Mouse (Mus musculus) limb, embryonic 12.5 days (tissue): Measurements from ENCODE around the gene Acaa1a. TPM values are rescaled to one million over a fixed set of nuclear protein-coding genes. Genes with fewer than 3 reads are reported as not detected.

Experiments
- ATAC-seq: fragments of 200-750 bp; cut with Nextera tagmentation; 2 replicates; pipeline ENCODE4 v1.8.0; 2017; ENCODE audit warnings: low read depth, moderate TSS enrichment; ENCODE audit not compliant: insufficient number of reproducible peaks, insufficient read depth, low FRiP score, low TSS enrichment
- H3K27ac ChIP-seq: fragments of 300-500 bp; sonication (generic); 2 replicates; pipeline ENCODE4 v1.5.1; 2016; ENCODE audit warnings: mild to moderate bottlenecking, moderate library complexity
- H3K27me3 ChIP-seq: fragments of 300-500 bp; sonication (generic); 2 replicates; pipeline ENCODE4 v1.6.1; 2016; ENCODE audit warnings: mild to moderate bottlenecking, moderate library complexity
- H3K36me3 ChIP-seq: fragments of 300-500 bp; sonication (generic); 2 replicates; pipeline ENCODE4 v1.6.1; 2016; ENCODE audit warnings: mild to moderate bottlenecking, moderate library complexity
- H3K4me1 ChIP-seq: fragments of 300-500 bp; sonication (generic); replicated peaks from 2 replicates; pipeline ENCODE4 v1.6.1; 2016
- H3K4me2 ChIP-seq: fragments of 300-500 bp; sonication (generic); 2 replicates; pipeline ENCODE4 v1.6.1; 2016; ENCODE audit warnings: mild to moderate bottlenecking, moderate library complexity
- H3K4me3 ChIP-seq: fragments of 300-500 bp; sonication (generic); replicated peaks from 2 replicates; pipeline ENCODE4 v1.5.1; 2016; ENCODE audit warnings: mild to moderate bottlenecking
- H3K9ac ChIP-seq: fragments of 300-500 bp; sonication (generic); replicated peaks from 2 replicates; pipeline ENCODE4 v1.6.1; 2016; ENCODE audit warnings: mild to moderate bottlenecking, moderate library complexity
- H3K9me3 ChIP-seq: fragments of 300-500 bp; sonication (generic); 2 replicates; pipeline ENCODE4 v1.6.1; 2016; ENCODE audit warnings: mild to moderate bottlenecking, moderate library complexity
- WGBS: fragments of 180-500 bp; shearing (Covaris S2); methylation state at CpG from one replicate; pipeline ENCODE4 v1.1.7; 2016; 5-methylcytosine and 5-hydroxymethylcytosine counted together
- polyA plus RNA-seq: library from polyadenylated mRNA; unstranded; fragments of >200 nt; fragmentation: Nextera tagmentation; extraction: Ambion mirVana; gene quantifications from 2 replicates; pipeline ENCODE4 v1.2.1, GENCODE M21; 2016

Acaa1a gene
- 81.3 and 81.6 TPM in 2 replicates for polyA plus RNA-seq

DNA sequence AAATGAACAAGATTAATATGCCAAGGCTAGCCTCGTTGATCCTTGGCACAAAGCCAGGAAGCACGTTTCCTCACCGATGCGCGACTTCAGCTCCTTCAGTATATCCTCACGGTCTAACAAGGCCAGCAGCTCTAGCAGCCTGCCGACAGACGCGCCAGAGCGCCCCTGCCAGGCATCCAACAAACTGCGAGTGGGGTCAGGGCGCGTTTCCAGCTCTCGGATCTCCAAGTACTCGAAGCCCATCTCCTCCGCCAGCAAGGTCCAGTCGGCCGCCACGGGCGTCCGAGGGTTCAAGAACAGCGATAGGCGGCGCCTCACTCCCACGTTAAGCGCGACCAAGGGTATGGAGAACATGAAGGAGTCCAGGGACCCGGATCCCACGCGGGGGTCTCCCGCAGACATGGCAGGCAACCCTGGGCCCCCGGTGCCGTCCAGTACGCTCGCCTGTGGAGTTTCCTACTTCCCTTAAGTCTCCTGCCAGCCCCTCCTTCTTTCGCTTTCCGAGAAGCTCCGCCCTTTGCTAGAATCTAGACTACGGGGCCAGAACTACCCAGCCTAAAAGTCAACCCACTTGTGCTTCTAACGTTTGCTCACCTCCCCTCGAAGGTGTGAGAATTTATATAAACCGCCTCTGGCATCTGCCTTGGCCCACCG, at the start of gene Acaa1a:
TSS of gene Acaa1a (plus strand) at position 119 of the 654 bp plus-strand sequence.
- H3K36me3 ChIP-seq: peaks cover 17% of the 10 kb centered on the region
- peaks cover 14% of the 10 kb centered on the region for H3K4me1 ChIP-seq
- H3K4me2 ChIP-seq: peak within 1 kb of the TSS; percentile 77
- peak within 1 kb of the TSS; percentile 91 for H3K27ac ChIP-seq
- H3K9me3 ChIP-seq: no peaks in the 10 kb centered on the region
- no peak for ATAC-seq
- H3K27me3 ChIP-seq: peaks cover 4% of the 10 kb centered on the region; the same call in 1 of the 2 replicates
- WGBS: under 1% methylated on average over 43 of the region's 43 CpGs
- peak within 1 kb of the TSS; percentile 66 for H3K9ac ChIP-seq
- H3K4me3 ChIP-seq: peak within 1 kb of the TSS; percentile 84

DNA sequence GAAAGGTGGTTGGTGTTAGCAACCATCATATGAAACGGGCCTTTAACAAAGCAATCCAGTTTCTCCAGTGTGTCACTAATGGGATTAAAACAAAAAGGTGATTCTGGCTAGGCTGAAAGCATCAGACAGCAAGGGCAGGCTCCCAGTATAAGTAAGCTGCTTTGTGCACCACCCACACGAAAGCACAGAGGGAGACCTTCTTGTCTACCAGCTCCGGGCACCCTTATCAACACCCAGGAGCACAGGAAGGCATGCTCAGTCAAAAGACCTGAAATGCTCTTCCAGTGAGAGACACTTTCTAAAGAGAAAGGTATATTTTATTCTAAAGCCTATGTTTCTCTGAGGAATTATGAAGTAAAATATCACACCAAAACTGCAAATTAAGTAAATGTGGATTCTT, 48.7 kb upstream of the Acaa1a start:
- H3K4me1 ChIP-seq: no peaks in the 10 kb centered on the region
- 93% methylated on average over 3 of the region's 3 CpGs for WGBS
- H3K36me3 ChIP-seq: peaks cover 21% of the 10 kb centered on the region
- H3K4me3 ChIP-seq: no peak overlapping the region
- no peaks in the 10 kb centered on the region for H3K27me3 ChIP-seq
- ATAC-seq: no peak
- no peak overlapping the region for H3K4me2 ChIP-seq
- no peak overlapping the region for H3K27ac ChIP-seq
- no peaks in the 10 kb centered on the region for H3K9me3 ChIP-seq
- H3K9ac ChIP-seq: no peak overlapping the region

DNA sequence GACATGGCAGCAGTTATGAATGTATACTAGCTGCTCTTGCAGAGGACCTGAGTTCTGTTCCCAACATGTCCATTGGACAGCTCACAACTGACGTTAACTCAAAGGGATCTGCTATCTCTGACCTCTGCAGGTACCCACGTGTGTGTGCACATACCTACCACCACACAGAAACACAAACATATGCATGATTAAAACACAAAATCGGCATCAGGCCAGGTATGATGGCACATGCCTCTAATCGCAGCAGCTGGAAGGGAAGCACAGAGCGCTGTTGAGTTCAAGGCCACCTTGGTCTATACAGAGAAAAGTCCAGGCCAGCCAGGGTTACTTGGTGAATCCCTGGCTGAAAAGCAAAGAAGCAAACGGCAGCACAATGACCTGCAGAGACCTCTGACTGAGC, 41.8 kb upstream of the Acaa1a start:
- 88% methylated on average over 6 of the region's 6 CpGs for WGBS
- Histone ChIP-seq H3K9ac (no peak overlapping the region), H3K36me3 (peaks cover 22% of the 10 kb centered on the region), H3K27ac (no peak overlapping the region), H3K4me1 (no peaks in the 10 kb centered on the region), H3K9me3 (no peaks in the 10 kb centered on the region), H3K27me3 (no peaks in the 10 kb centered on the region), H3K4me2 (no peak overlapping the region), H3K4me3 (no peak overlapping the region)
- no peak for ATAC-seq

DNA sequence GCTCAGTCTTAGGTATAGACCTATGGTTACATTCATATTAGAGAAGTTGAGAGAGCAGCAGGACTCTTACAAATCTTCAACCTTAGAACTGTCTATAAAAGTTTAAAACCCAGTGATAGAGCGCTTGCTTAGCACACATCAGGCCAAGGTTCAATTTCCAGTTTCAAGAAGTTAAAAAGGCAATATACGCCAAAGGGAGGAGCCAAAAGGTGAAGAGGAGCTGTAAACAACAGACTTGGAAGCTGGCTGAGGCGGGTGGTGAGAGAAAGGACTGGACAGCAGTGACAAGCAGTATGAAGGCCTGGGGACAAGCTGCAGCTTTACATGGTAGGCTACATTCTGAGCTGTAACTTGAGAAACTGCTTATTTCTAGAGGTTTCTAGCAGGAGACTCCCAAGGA, 40.9 kb upstream of the Acaa1a start:
- 85% methylated on average over 3 of the region's 3 CpGs for WGBS
- no peak overlapping the region for H3K9ac ChIP-seq
- H3K4me3 ChIP-seq: no peak overlapping the region
- H3K4me1 ChIP-seq: no peaks in the 10 kb centered on the region
- H3K4me2 ChIP-seq: no peak overlapping the region
- no peak overlapping the region for H3K27ac ChIP-seq
- ATAC-seq: no peak
- H3K27me3 ChIP-seq: no peaks in the 10 kb centered on the region
- peaks cover 26% of the 10 kb centered on the region for H3K36me3 ChIP-seq
- no peaks in the 10 kb centered on the region for H3K9me3 ChIP-seq

DNA sequence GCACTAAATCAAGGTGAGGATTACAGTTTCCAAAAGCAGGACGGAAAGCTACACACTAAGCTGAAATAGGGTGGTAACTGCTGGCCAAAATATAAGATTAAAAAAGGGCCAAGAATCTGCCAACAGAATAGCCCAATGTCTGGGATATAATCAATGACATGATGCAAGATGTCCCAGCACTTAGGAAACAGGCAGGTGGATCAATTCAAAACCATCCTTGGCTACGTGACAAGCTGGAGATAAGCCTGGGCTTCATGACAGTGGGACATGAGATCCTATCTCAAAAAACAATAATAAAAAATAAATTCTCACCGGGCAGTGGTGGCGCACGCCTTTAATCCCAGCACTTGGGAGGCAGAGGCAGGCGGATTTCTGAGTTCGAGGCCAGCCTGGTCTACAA, 33.6 kb upstream of the Acaa1a start:
- no peak overlapping the region for H3K4me2 ChIP-seq
- H3K36me3 ChIP-seq: peaks cover 19% of the 10 kb centered on the region
- 95% methylated on average over 7 of the region's 7 CpGs for WGBS
- no peak overlapping the region for H3K9ac ChIP-seq
- H3K4me1 ChIP-seq: no peaks in the 10 kb centered on the region
- H3K27me3 ChIP-seq: no peaks in the 10 kb centered on the region
- no peak for ATAC-seq
- H3K4me3 ChIP-seq: no peak overlapping the region
- no peak overlapping the region for H3K27ac ChIP-seq
- H3K9me3 ChIP-seq: no peaks in the 10 kb centered on the region

DNA sequence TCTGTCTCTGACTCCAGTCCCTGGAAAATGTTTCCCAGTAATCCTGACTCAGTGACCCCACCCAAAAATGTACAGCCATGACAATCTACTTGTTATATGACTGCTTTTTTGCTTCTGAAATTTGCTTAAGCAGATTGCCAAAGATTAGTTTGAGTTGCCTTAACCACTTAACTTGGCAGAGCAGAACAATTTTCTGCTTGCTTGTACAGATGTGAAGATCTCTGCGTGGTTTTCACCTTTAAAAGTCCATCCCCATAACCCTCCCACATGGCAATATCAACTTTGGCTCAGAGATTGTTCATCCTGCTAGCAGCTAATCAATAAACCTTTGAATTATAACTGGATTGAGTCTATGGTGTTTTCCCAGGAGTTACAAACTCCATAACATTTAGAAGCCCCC, 30.4 kb upstream of the Acaa1a start:
- Histone ChIP-seq H3K27me3 (no peaks in the 10 kb centered on the region), H3K27ac (no peak overlapping the region), H3K4me2 (no peak overlapping the region), H3K4me3 (no peak overlapping the region), H3K36me3 (no peaks in the 10 kb centered on the region), H3K9me3 (no peaks in the 10 kb centered on the region), H3K9ac (no peak overlapping the region), H3K4me1 (no peaks in the 10 kb centered on the region)
- no peak for ATAC-seq
- WGBS: 95% methylated on average over 1 of the region's 1 CpGs

DNA sequence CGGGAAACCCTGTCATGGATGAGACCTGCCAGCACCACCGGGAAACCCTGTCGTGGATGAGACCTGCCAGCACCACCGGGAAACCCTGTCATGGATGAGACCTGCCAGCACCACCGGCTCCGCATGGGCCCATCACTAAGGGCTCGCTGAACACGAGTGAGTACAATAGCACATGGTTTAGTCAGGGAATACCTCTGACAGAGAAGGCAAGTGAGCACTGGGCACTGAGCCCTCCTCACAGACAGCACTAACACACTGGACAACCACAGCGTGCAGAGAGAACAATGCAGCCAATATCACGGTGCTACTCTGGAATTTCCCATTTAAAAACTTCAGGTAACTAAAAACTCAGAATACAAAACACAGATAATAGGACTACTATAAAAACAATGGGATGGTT, 26.4 kb upstream of the Acaa1a start:
- Histone ChIP-seq H3K27ac (no peak overlapping the region), H3K27me3 (no peaks in the 10 kb centered on the region)

DNA sequence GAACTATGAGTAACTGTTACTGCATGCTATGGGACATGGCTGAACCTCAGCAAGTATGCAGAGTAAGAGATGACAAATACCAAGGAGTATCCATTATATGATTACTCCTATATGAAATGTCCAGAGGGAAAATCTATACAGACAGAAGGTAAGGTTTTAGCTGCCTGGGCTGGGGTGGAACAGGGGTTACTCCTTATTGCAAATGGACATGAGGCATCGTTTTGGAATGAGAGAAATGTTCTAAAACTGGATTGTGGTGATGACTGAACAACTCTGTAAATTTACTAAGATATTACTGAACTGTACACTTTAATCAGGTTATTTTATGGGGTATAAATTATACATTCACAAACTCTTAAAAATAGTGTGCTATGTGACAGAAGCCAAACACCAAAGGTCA, 20.6 kb upstream of the Acaa1a start:
- WGBS: 92% methylated on average over 1 of the region's 1 CpGs

More for the DNA sequence above, 26.4 kb upstream of the Acaa1a start:
- ATAC-seq: no peak
- Histone ChIP-seq H3K36me3 (peaks cover under 1% of the 10 kb centered on the region; the same call in 1 of the 2 replicates), H3K9ac (no peak overlapping the region), H3K4me2 (no peak overlapping the region), H3K9me3 (no peaks in the 10 kb centered on the region), H3K4me3 (no peak overlapping the region), H3K4me1 (no peaks in the 10 kb centered on the region)
- WGBS: 95% methylated on average over 10 of the region's 10 CpGs

DNA sequence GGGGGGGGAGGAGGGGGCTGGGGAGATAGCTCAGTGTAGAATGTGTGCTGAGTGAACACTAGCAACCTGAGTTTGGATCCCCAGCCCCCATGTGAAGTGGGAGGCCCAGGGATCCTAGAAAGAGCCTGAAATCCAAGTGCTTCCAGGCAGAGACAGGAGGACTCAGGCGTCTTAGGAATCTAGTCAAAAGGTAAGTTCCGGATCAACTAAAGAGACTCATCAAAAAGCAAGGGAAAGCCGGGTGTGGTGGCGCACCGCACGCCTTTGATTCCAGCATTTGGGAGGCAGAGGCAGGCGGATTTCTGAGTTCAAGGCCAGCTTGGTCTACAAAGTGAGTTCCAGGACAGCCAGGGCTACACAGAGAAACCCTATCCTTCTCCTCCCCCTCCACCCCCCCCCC, 19.0 kb upstream of the Acaa1a start:
- Histone ChIP-seq H3K9me3 (no peaks in the 10 kb centered on the region), H3K27ac (no peak overlapping the region), H3K36me3 (peaks cover 5% of the 10 kb centered on the region; the same call in 1 of the 2 replicates), H3K4me2 (peak overlapping the region; percentile 92), H3K4me1 (peaks cover 16% of the 10 kb centered on the region), H3K27me3 (no peaks in the 10 kb centered on the region), H3K4me3 (peak overlapping the region; percentile 88; the same call in 1 of the 2 replicates), H3K9ac (no peak overlapping the region)
- no peak for ATAC-seq
- 77% methylated on average over 7 of the region's 7 CpGs for WGBS

More for the DNA sequence above, 20.6 kb upstream of the Acaa1a start:
- no peak overlapping the region for H3K27ac ChIP-seq
- H3K4me1 ChIP-seq: peaks cover 16% of the 10 kb centered on the region
- no peak overlapping the region for H3K4me3 ChIP-seq
- ATAC-seq: no peak
- no peaks in the 10 kb centered on the region for H3K27me3 ChIP-seq
- no peaks in the 10 kb centered on the region for H3K9me3 ChIP-seq
- H3K9ac ChIP-seq: no peak overlapping the region
- H3K4me2 ChIP-seq: no peak overlapping the region
- peaks cover 5% of the 10 kb centered on the region; the same call in 1 of the 2 replicates for H3K36me3 ChIP-seq

DNA sequence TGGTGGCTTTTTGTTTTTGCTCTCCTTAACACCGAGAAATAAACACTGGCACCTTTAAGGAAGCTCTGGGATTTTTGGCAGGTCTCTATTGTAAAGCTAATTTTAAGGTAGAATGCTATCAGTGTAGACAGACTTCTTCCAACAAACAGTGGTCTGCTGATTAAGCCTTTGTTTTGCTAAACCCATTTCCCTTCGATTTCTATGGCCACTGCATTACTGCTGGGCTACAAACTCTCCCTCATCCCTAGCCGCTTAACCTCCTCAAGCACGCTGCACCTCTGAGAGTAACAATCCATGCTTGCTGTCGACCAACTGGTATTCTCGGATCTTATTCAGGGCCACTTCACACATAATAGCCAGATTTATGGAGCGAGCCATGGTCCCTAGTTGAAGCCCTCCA, 18.5 kb upstream of the Acaa1a start:
- Histone ChIP-seq H3K27ac (no peak overlapping the region), H3K4me2 (peak overlapping the region; percentile 92), H3K36me3 (peaks cover 5% of the 10 kb centered on the region; the same call in 1 of the 2 replicates), H3K4me1 (peaks cover 16% of the 10 kb centered on the region), H3K9me3 (no peaks in the 10 kb centered on the region), H3K9ac (peak overlapping the region; percentile 77; the same call in 1 of the 2 replicates), H3K4me3 (peak overlapping the region; percentile 88), H3K27me3 (no peaks in the 10 kb centered on the region)
- WGBS: 19% methylated on average over 7 of the region's 7 CpGs
- no peak for ATAC-seq

DNA sequence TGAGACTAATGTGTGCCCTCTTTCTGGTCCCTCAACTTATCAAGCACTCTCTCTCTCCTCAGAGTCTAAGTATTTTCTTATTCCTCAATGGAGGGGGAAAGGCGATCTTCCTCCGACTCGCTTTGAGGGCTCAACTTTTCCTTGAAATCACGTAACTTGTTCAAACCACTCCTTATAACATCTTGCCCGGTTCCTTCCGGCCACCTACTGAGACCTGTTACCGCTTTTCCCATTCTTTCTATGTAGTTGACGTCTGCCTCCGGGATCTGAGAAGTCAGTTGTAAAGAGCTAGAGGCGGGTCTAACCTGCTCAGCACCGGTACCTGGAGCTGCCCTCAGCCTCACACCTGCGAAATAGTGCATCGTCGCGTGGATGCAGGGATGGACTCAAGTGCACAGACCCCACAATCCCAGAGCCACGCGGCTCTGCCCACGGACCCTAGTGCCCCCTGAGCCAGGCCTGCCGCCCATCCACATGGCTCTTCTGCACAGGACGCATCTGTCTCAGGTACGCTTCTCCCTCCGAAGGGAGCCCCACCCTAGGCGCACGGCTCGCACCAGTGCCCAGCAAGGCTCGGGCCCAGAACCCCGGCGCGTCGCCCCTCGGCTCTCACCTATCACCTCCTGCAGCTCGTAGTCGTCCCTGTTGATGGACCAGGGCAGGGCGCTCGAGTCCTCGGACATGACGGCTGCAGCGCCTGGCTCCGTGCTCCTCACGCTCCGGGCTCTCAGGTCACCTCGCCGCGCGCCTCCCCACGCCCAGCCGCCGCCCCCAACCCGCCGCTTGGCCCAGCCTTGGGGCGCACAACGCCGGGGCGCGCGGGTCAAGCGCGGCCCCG, 17.9 kb upstream of the Acaa1a start:
- Histone ChIP-seq H3K9me3 (no peaks in the 10 kb centered on the region), H3K9ac (peak overlapping the region; percentile 77), H3K4me1 (peaks cover 16% of the 10 kb centered on the region), H3K27me3 (no peaks in the 10 kb centered on the region), H3K4me3 (peak overlapping the region; percentile 88), H3K27ac (peak overlapping the region; percentile 84), H3K36me3 (peaks cover 5% of the 10 kb centered on the region; the same call in 1 of the 2 replicates), H3K4me2 (peak overlapping the region; percentile 92)
- under 1% methylated on average over 59 of the region's 59 CpGs for WGBS
- ATAC-seq: peak; percentile 57
